Mouse (Mus musculus) heart, embryonic 13.5 days (tissue): Measurements from ENCODE around the gene Gltp. TPM values are rescaled to one million over a fixed set of nuclear protein-coding genes. Genes with fewer than 3 reads are reported as not detected.

Experiments used
- ATAC-seq: fragments of 200-750 bp; cut with Nextera tagmentation; 2 replicates; pipeline ENCODE4 v1.8.0; 2017; ENCODE audit warnings: moderate TSS enrichment; ENCODE audit not compliant: insufficient number of reproducible peaks, low FRiP score, low TSS enrichment; ENCODE audit errors: extremely low read depth
- H3K27ac ChIP-seq: fragments of 300-500 bp; sonication (generic); replicated peaks from 2 replicates; pipeline ENCODE4 v1.5.1; 2015; ENCODE audit warnings: moderate library complexity, mild to moderate bottlenecking, inconsistent platforms
- H3K27me3 ChIP-seq: fragments of 300-500 bp; sonication (generic); replicated peaks from 2 replicates; pipeline ENCODE4 v1.6.1; 2015; ENCODE audit warnings: mild to moderate bottlenecking, inconsistent platforms
- H3K36me3 ChIP-seq: fragments of 300-500 bp; sonication (generic); 2 replicates; pipeline ENCODE4 v1.6.1; 2015; ENCODE audit warnings: mild to moderate bottlenecking, inconsistent platforms
- H3K4me1 ChIP-seq: fragments of 300-500 bp; sonication (generic); 2 replicates; pipeline ENCODE4 v1.6.1; 2015; ENCODE audit warnings: inconsistent platforms
- H3K4me2 ChIP-seq: fragments of 300-500 bp; sonication (generic); 2 replicates; pipeline ENCODE4 v1.6.1; 2015; ENCODE audit warnings: inconsistent platforms, mild to moderate bottlenecking, moderate library complexity
- H3K4me3 ChIP-seq: fragments of 300-500 bp; sonication (generic); 2 replicates; pipeline ENCODE4 v1.5.1; 2015; ENCODE audit warnings: moderate library complexity, mild to moderate bottlenecking, inconsistent platforms
- H3K9ac ChIP-seq: fragments of 300-500 bp; sonication (generic); 2 replicates; pipeline ENCODE4 v1.6.1; 2015; ENCODE audit warnings: inconsistent platforms, mild to moderate bottlenecking, moderate library complexity
- H3K9me3 ChIP-seq: fragments of 300-500 bp; sonication (generic); 2 replicates; pipeline ENCODE4 v1.6.1; 2016; ENCODE audit warnings: inconsistent platforms
- WGBS: fragments of 180-500 bp; shearing (Covaris S2); methylation state at CpG from one replicate; pipeline ENCODE4 v1.1.7; 2015; ENCODE audit warnings: mixed read lengths; 5-methylcytosine and 5-hydroxymethylcytosine counted together
- polyA plus RNA-seq: library from polyadenylated mRNA; unstranded; fragments of >200 nt; fragmentation: Nextera tagmentation; extraction: Ambion mirVana; gene quantifications from 2 replicates; pipeline ENCODE4 v1.2.1, GENCODE M21; 2015

Gltp gene
- polyA plus RNA-seq, 1 experiment from 2014 or later, result 50.5 TPM

DNA sequence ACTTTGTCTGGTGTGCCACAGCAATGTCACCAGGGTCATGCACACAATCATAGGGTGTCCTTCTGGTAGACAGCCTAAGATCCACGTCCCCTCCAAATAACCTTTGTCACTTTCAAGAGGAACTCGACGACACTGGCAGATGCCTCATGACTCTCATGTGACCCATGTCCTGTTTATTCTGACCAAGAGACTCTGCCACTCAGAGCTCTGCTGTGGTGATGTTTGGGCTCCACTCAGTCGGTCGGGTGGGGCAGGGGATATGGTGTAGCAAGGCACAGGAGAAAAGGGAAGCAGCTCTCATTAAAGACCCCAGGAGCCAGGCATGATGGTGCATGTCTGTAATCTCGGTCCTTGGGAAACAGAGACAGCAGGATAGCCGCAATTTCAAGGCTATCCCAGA, 8.2 kb upstream of the Gltp start:
- Histone ChIP-seq H3K4me3 (no peak overlapping the region), H3K27ac (no peak overlapping the region), H3K27me3 (peaks cover 10% of the 10 kb centered on the region), H3K9me3 (no peaks in the 10 kb centered on the region), H3K36me3 (no peaks in the 10 kb centered on the region), H3K9ac (no peak overlapping the region), H3K4me1 (no peaks in the 10 kb centered on the region), H3K4me2 (no peak overlapping the region)
- no peak for ATAC-seq
- 43% methylated on average over 7 of the region's 7 CpGs for WGBS

DNA sequence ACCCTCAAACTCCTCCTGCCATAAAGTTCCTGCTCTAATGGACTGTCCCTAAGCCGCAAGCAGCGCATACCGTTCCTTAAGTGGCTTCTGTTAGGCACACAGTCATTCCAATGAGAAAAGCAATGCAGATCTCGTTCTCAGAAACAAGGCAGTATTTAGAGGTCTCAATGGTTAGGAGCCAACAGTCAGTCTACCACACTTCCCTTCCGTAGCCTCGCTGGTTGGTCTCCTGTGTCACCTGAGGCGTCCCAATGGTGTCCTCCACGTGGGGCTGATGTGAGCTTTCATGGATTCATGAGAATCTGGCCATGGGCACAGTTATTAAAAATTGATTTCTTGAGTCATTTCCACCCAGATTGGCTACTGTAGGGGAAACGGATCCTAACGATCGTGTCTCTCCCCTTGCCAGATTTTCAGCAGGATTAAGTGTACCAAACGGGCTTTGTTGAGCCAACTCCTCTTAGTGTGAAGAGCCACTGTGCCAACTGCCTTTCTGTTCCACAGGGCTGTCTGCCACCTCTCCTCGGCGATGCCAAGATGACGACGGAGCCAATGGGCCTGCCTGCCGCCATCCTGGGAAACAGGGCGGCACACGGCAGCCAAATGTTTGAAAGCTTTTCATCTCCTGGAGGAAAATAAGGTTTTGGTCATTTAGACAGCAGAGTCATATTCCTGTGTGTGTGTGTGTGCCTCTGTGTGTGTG, 7.4 kb upstream of the Gltp start:
- Histone ChIP-seq H3K4me1 (no peaks in the 10 kb centered on the region), H3K27me3 (peaks cover 17% of the 10 kb centered on the region), H3K9ac (no peak overlapping the region), H3K9me3 (no peaks in the 10 kb centered on the region), H3K27ac (no peak overlapping the region), H3K4me2 (no peak overlapping the region), H3K36me3 (no peaks in the 10 kb centered on the region), H3K4me3 (no peak overlapping the region)
- no peak for ATAC-seq
- 78% methylated on average over 19 of the region's 19 CpGs for WGBS

DNA sequence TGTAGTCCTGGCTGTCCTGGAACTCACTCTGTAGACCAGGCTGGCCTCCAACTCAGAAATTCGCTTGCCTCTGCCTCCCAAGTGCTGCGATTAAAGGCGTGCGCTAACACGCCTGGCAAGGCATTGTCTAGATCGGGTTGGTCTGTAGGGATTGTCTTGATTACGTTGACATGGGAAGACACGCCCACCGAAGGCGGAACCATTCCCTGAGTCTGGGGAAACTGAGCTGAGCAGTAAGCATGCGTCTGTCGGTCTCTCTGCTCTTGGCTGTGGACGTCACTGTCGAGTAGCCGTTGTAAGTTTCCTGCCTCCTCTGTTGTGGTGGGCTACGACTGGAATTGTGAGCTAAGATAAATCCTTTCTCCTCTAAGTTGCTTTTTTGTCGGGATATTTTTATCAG, 6.2 kb upstream of the Gltp start:
- H3K36me3 ChIP-seq, result no peaks in the 10 kb centered on the region

DNA sequence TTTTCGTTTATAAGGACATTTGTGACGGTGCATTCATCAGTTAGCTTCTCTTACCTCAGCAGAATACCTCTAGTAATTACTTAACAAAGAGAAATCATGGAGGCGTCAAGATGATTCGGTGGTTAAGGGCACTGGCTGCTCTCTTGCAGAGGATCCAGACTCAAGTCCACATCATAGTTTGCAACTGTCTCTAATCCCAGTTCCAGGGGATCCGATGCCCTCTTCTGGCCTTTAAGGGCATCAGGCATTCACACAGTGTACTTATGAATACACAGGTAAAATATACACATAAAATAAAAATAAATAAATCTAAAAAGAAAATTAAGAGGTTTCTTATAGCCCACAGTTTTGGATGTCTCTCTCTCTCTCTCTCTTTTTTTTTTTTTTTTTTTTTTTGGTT, 5.0 kb upstream of the Gltp start:
- peaks cover 4% of the 10 kb centered on the region for H3K4me1 ChIP-seq
- H3K9ac ChIP-seq, result no peak overlapping the region
- H3K9me3 ChIP-seq, result no peaks in the 10 kb centered on the region
- no peak overlapping the region for H3K4me2 ChIP-seq
- H3K36me3 ChIP-seq, result no peaks in the 10 kb centered on the region
- H3K4me3 ChIP-seq, result no peak overlapping the region
- H3K27ac ChIP-seq, result no peak overlapping the region
- WGBS, result 59% methylated on average over 5 of the region's 5 CpGs
- ATAC-seq, result no peak
- H3K27me3 ChIP-seq, result peaks cover 27% of the 10 kb centered on the region

More for the DNA sequence above, 6.2 kb upstream of the Gltp start:
- Histone ChIP-seq H3K27ac (no peak overlapping the region), H3K9me3 (no peaks in the 10 kb centered on the region), H3K4me3 (no peak overlapping the region), H3K27me3 (peaks cover 25% of the 10 kb centered on the region), H3K4me2 (no peak overlapping the region), H3K4me1 (no peaks in the 10 kb centered on the region), H3K9ac (no peak overlapping the region)
- no peak for ATAC-seq
- WGBS, result 71% methylated on average over 17 of the region's 17 CpGs

DNA sequence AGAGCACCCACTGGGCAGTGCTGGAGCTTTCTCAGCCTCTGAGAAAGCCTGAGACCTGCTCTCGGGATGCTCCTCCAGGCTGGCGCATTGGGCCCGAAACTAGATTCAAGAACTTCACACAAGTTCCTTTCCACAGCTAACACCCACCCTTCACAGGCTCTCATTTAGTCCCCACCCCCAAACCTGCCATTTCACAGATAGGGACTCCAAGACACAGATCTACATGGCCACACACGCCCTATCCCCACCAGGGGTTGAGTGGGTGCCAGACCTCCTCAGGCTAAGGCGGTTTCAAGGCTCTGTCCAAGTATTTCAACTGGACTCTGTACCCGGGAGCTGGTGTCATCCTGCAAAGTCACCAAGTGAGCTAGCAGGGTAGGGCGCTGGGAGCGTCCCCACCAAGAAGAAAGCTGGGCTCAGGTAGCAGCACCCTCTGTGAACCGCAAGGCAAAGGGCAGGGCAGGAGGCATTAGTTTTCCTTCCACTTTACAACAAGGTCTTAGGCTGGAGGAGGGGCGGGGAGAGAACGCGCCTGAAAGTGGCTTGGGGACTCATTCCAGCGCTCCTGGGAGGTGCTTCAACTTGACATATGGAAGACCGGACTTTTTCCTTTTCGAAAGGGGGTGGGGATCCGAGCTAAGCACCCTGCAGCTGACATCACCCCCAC, 951 bp downstream of the Gltp start:
- Histone ChIP-seq H3K27me3 (peaks cover 27% of the 10 kb centered on the region), H3K4me2 (peak overlapping the region; percentile 99), H3K4me1 (peaks cover 24% of the 10 kb centered on the region), H3K36me3 (no peaks in the 10 kb centered on the region), H3K9me3 (no peaks in the 10 kb centered on the region), H3K27ac (no peak overlapping the region), H3K4me3 (peak overlapping the region; percentile 84), H3K9ac (peak overlapping the region; percentile 91)
- WGBS, result 14% methylated on average over 16 of the region's 16 CpGs
- no peak for ATAC-seq

DNA sequence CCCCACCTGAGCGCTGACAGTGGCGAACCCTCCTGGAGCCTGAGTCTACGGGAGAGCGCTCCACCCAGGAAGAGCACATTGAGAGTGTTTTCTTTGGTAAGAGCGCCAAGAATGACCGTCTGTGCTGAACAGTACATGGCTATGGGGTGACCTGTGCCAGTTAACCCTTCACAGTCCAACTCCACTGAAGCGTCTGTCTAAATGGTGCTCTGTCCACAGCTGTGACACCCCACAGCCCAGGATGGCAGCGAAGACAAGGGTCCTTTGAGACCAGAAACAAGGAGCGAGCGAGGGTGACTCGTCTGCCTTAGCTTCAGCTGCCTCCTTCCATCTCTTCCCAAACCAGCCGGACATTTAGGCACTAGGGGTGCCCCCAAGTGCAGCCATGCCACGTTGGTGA, 2.1 kb downstream of the Gltp start:
- peaks cover 24% of the 10 kb centered on the region for H3K27me3 ChIP-seq
- no peak overlapping the region for H3K9ac ChIP-seq
- no peaks in the 10 kb centered on the region for H3K9me3 ChIP-seq
- WGBS, result 79% methylated on average over 13 of the region's 13 CpGs
- H3K4me1 ChIP-seq, result peaks cover 29% of the 10 kb centered on the region
- no peak overlapping the region for H3K27ac ChIP-seq
- ATAC-seq, result no peak
- H3K36me3 ChIP-seq, result no peaks in the 10 kb centered on the region
- H3K4me3 ChIP-seq, result no peak overlapping the region
- H3K4me2 ChIP-seq, result no peak overlapping the region

DNA sequence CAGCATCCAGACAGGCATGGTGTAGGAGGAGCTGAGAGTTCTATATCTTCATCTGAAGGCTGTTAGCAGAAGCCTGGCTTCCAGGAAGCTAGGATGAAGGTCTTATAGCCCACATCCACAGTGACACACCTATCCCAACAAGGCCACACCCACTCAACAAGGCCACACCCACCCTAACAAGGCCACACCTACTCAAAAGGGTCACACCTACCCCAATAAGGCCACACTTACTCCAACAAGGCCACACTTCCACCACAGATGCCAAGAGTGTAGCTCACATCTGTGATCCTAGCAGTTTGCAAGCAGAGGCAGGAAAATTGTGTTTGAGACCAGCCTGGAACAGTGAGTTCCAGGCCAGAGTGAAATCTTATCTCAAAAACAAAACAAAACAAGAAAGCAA, 2.9 kb downstream of the Gltp start:
- H3K9me3 ChIP-seq, result no peaks in the 10 kb centered on the region
- no peak overlapping the region for H3K9ac ChIP-seq
- peaks cover 29% of the 10 kb centered on the region for H3K4me1 ChIP-seq
- no peaks in the 10 kb centered on the region for H3K36me3 ChIP-seq
- no peak overlapping the region for H3K27ac ChIP-seq
- no peak for ATAC-seq
- no peak overlapping the region for H3K4me3 ChIP-seq
- H3K27me3 ChIP-seq, result peaks cover 17% of the 10 kb centered on the region
- H3K4me2 ChIP-seq, result no peak overlapping the region

DNA sequence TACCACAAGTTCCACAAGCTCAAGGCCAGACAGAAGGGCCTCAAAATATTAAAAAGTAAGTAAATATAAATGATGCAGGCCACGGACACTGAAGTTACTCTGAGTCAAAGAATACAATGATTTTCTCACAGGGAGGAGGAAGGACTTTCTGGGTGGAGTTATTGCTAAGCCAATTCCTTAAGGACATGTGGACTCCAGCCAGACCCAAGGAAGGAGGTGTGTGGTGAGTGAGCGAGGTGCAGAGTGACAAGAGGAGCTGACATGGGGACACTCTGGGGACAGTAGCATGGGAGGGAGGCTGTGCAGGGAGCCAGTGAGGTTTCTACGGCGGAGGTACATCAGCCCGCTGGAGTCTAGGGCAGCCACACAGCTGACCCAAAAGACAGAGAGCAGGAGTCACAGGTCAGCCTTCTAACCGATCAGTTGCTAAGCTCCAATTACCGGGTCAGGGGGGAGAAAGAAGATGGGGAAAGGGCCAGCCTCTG, 4.0 kb downstream of the Gltp start:
- H3K4me3 ChIP-seq, result no peak overlapping the region
- no peak overlapping the region for H3K4me2 ChIP-seq
- H3K9ac ChIP-seq, result no peak overlapping the region
- H3K9me3 ChIP-seq, result no peaks in the 10 kb centered on the region
- WGBS, result 52% methylated on average over 7 of the region's 7 CpGs
- H3K4me1 ChIP-seq, result peaks cover 32% of the 10 kb centered on the region
- peaks cover 9% of the 10 kb centered on the region; the same call in 1 of the 2 replicates for H3K27me3 ChIP-seq
- no peaks in the 10 kb centered on the region for H3K36me3 ChIP-seq
- no peak overlapping the region for H3K27ac ChIP-seq
- no peak for ATAC-seq

DNA sequence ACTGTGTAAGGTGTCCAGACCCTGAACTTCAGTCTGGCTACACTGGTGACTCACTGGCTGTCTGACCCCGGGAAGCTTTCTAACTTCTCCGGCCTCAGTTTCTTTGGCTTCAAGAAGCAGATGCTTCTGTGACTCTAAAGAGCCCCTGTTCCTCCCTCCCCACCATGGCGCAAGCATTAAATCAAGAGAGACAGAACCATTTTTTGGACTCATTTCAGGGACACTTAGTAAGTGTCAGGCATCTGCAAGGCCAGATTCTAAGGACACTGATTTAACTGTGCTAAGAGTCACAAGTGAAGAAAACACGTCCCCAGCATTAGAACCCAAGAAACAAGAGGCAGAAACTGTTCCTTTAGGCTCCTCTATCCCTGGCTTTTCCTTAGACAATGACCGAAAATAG, 4.8 kb downstream of the Gltp start:
- Histone ChIP-seq H3K4me1 (peaks cover 36% of the 10 kb centered on the region), H3K36me3 (no peaks in the 10 kb centered on the region), H3K27me3 (peaks cover 8% of the 10 kb centered on the region; the same call in 1 of the 2 replicates), H3K4me2 (no peak overlapping the region), H3K9ac (no peak overlapping the region), H3K27ac (no peak overlapping the region), H3K9me3 (no peaks in the 10 kb centered on the region), H3K4me3 (no peak overlapping the region)
- 81% methylated on average over 5 of the region's 5 CpGs for WGBS
- no peak for ATAC-seq

DNA sequence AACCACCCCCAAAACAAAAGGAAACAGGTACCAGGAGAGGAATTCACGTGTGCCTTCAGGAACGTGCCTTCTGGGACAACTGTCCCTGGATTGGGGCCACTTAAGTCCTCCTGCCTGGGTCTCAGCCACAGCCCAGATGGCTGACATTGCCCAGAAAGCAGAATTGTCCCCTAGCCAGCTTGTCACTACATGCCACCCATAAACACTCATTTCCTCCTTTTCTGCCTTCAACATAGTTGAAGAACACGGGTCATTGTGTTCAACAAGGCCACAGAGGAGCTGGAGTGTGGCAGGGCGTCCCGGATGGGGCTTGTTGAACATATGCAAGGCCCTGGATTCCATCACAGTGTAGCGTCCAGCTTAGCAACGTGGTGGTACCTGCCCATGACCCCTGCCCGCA, 9.1 kb downstream of the Gltp start:
- H3K36me3 ChIP-seq, result peaks cover 8% of the 10 kb centered on the region
- H3K4me1 ChIP-seq, result peaks cover 30% of the 10 kb centered on the region
- H3K27me3 ChIP-seq, result peaks cover 6% of the 10 kb centered on the region; the same call in 1 of the 2 replicates
- H3K9ac ChIP-seq, result peak overlapping the region; percentile 54; the same call in 1 of the 2 replicates
- no peaks in the 10 kb centered on the region for H3K9me3 ChIP-seq
- H3K4me2 ChIP-seq, result no peak overlapping the region
- peak overlapping the region; percentile 33; the same call in 1 of the 2 replicates for H3K27ac ChIP-seq
- no peak for ATAC-seq
- H3K4me3 ChIP-seq, result no peak overlapping the region
- 64% methylated on average over 8 of the region's 8 CpGs for WGBS

DNA sequence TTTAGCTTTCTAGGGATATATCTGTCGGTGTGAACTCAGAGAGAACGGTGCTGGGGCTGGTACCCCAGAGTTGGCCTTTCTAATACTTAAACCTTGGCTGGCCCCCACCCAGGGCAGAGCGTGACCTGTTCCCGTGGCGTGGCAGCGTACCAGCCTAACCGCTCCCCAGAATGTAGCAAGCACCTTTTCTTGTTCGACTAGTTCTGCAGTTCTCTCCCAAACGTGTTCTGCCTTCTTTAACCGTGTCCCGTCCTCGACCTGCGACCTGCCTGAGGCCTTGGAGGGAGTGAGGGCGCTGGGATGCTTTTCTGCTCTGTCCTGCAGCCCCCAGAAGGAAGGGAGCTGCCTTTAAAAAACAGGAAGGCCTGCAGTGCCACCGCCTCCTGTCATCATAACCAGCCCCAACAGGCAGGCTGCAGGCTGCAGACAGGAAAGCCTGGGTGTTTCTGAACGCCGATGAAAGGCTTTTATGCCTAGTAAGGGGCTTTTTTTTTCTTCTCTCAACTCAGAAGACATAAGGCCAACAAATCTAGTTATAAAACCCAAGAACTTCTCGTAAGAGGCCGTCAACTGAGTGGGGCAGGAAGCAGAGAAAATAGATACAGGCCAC, 10.0 kb downstream of the Gltp start:
- H3K36me3 ChIP-seq, result peaks cover 16% of the 10 kb centered on the region
- H3K27me3 ChIP-seq, result peaks cover 6% of the 10 kb centered on the region; the same call in 1 of the 2 replicates
- 62% methylated on average over 19 of the region's 19 CpGs for WGBS
- no peak overlapping the region for H3K4me2 ChIP-seq
- ATAC-seq, result no peak
- 0 out of 2 replicates have a peak overlapping the region, but pooled peaks have one; percentile 4 for H3K9ac ChIP-seq
- no peak overlapping the region for H3K4me3 ChIP-seq
- no peaks in the 10 kb centered on the region for H3K9me3 ChIP-seq
- peak overlapping the region; percentile 33; the same call in 1 of the 2 replicates for H3K27ac ChIP-seq
- H3K4me1 ChIP-seq, result peaks cover 30% of the 10 kb centered on the region
